Mouse (Mus musculus): ENCODE measurements around the gene Nfkbia.

- TF ChIP-seq CTCF (conservative IDR thresholded peaks at IDR 0.05; ENCODE audit: low read length) (no peak), POU5F1 (IDR thresholded peaks at IDR 0.05; ENCODE audit: borderline replicate concordance, low read length) (no peak), NANOG (IDR thresholded peaks at IDR 0.05; ENCODE audit: borderline replicate concordance, low read length) (no peak)
Measured at GRCm38 (mm10) chr12:55456893-55457292, 35.6 kb downstream of the Nfkbia start.
